ENCODE assay signal across 8 mouse cellular contexts in the genomic region with DNA sequence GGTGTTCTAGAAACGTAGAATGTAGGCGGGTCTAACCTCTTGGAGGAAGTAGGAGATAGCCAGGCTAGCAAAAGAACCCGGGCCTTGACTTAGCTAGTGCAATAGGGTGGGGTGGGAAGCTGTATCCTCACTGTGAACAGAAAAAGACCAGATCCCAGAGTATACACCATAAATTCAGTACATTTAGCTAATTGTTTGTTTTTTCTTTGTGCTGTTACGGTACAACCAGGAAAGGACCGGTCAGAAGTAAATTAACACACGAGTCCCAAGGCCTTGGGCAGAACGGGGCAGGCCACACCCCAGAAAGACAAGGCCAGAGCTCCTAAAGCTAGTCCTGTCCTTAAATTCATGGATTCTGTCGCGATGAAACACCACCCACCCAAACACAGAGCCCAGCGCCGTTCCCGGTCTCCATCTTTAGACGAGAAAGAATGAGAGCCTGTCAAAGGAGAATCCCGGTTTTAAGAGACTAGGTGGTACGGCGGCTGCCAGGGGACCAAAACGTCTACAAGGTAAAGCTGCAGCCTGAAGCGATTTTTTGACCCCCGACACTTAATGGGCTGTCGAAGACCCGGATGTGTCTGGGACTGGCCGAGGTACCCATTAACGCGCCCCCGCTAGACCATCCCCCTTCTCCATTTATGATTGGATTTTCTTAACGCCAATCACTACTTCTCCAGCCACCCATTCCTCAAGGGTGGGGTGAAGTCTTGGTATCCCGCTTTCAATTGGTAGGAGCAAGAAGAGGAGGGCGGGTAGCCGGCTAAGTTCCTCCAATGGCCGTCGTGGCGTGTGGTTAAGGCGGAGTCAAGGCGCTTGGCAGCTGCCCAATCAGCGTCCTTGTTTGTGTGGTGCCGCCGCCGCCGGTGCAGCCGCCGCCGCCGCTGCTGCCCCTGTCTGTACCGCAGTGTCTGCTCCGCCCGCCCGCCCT. TPM values are rescaled to one million over a fixed set of nuclear protein-coding genes. Genes with fewer than 3 reads are reported as not detected.
A peak's percentile ranks its signal among the peaks of the same experiment; 100 is the strongest.
DNase-seq lines count a peak whose midpoint lies in the region; ATAC-seq and TF ChIP-seq lines count a peak whose summit lies in the region.

Gene Gatad2b, plus strand, starts transcription at position 834 of the 931 bp plus-strand sequence.

- H3K4me3 ChIP-seq in ES-E14 (ENCODE audit: insufficient read depth in 1 of 2, low read depth in 1 of 2, low read length in 2 of 2, poor library complexity in 1 of 2, severe bottlenecking in 1 of 2), result peak within 1 kb of the TSS; percentile 99
- peak within 1 kb of the TSS; percentile 84 for H3K4me3 ChIP-seq in forebrain, embryonic 15.5 days
- H3K4me3 ChIP-seq in lung, adult 2 months (replicated peaks; ENCODE audit: extremely low read depth, low read depth, low read length), result peak within 1 kb of the TSS; percentile 98

- peak within 1 kb of the TSS; percentile 71 for H3K4me2 ChIP-seq in forebrain, embryonic 15.5 days (replicated peaks)

- in situ Hi-C loops in ES-E14 (cut with MboI; ENCODE audit: low sequenced_read_pairs in 2 of 2, unreplicated experiment in 2 of 2), result no loop called here

- no peaks in the 10 kb centered on the region for H3K27me3 ChIP-seq in forebrain, embryonic 15.5 days

- H3K36me3 ChIP-seq in ES-E14 (ENCODE audit: control insufficient read depth, insufficient read depth, low read length, poor library complexity, severe bottlenecking), result no peaks in the 10 kb centered on the region
- no peaks in the 10 kb centered on the region for H3K36me3 ChIP-seq in forebrain, embryonic 15.5 days

- H3K9ac ChIP-seq in ES-E14 (ENCODE audit: insufficient read depth, low read depth, low read length, poor library complexity, severe bottlenecking), result peak within 1 kb of the TSS; percentile 100
- H3K9ac ChIP-seq in forebrain, embryonic 15.5 days (replicated peaks), result peak within 1 kb of the TSS; percentile 89

- peak; percentile 67; the same call in 1 of the 2 replicates for TF ChIP-seq POLR2A in lung, adult 2 months (IDR thresholded peaks at IDR 0.05; ENCODE audit: borderline replicate concordance, extremely low read depth, low read depth, low read length)

- peak; percentile 99 for DNase-seq in ES-E14 (ENCODE audit: low read depth, low spot score)
- DNase-seq in cerebellum, adult 11-12 months, result peak; percentile 100
- DNase-seq in heart, postnatal 25 days (ENCODE audit: low spot score), result peak; percentile 97
- DNase-seq in layer of hippocampus, adult 18-20 months (ENCODE audit: low spot score in 2 of 2), result peak; percentile 99 to 100
- DNase-seq in lung, adult 2 months, result peak; percentile 96
- DNase-seq in thymus, adult 18-20 months, result peak; percentile 98 to 99

- H3K9me3 ChIP-seq in ES-E14 (ENCODE audit: control insufficient read depth, insufficient read depth, low read depth, low read length), result no peaks in the 10 kb centered on the region
- H3K9me3 ChIP-seq in forebrain, embryonic 15.5 days, result no peaks in the 10 kb centered on the region

- no peaks in the 10 kb centered on the region; a peak in 1 of 4 replicates for H3K4me1 ChIP-seq in ES-E14 (ENCODE audit: control insufficient read depth in 2 of 2, insufficient read depth in 2 of 2, low read length in 2 of 2, poor library complexity in 1 of 2)
- H3K4me1 ChIP-seq in forebrain, embryonic 15.5 days, result peaks cover 37% of the 10 kb centered on the region
- H3K4me1 ChIP-seq in lung, adult 2 months (ENCODE audit: control insufficient read depth, insufficient read depth, low read length), result peaks cover 19% of the 10 kb centered on the region

- intact Hi-C loops in heart, postnatal 25 days (cut with DNase I), result loop anchor here (2.0 kb wide), 1 partner anchor 26 kb away; no protein-coding TSS in a partner anchor

- H3K27ac ChIP-seq in ES-E14 (ENCODE audit: insufficient read depth, low read depth, low read length, poor library complexity, severe bottlenecking), result peak within 1 kb of the TSS; percentile 100
- H3K27ac ChIP-seq in forebrain, embryonic 15.5 days (replicated peaks), result peak within 1 kb of the TSS; percentile 97

- ATAC-seq in forebrain, embryonic 15.5 days (replicated peaks), result peak; percentile 99
- ATAC-seq in neutrophil, adult 5-6 weeks (ENCODE audit: extremely low read depth, insufficient number of reproducible peaks, low FRiP score, poor library complexity, severe bottlenecking), result peak; percentile 99

- no peak for TF ChIP-seq CTCF in lung, adult 2 months (IDR thresholded peaks at IDR 0.05; ENCODE audit: insufficient read depth, low read length)

- WGBS in forebrain, embryonic 15.5 days, result under 1% methylated on average over 46 of the region's 47 CpGs
- under 1% methylated on average over 47 of the region's 47 CpGs for WGBS in lung, adult 2 months

TF ChIP-seq in ES-E14, 5 proteins besides CTCF, POLR2A, EP300 and RAD21:
- TF ChIP-seq CHD2 (IDR thresholded peaks at IDR 0.05; ENCODE audit: low read depth, low read length) (peak; percentile 92), HCFC1 (IDR thresholded peaks at IDR 0.05; ENCODE audit: borderline replicate concordance, insufficient read depth, low read length) (peak; percentile 62; the same call in 1 of the 2 replicates), ZC3H11A (IDR thresholded peaks at IDR 0.05; ENCODE audit: borderline replicate concordance, low read depth, low read length) (no peak), ZNF384 (IDR thresholded peaks at IDR 0.05; ENCODE audit: low read depth, low read length) (no peak), MAFK (IDR thresholded peaks at IDR 0.05; ENCODE audit: insufficient read depth, low read depth, low read length) (no peak)

RNA-seq across cellular contexts. Expression of gene Gatad2b, which starts in this region (rescaled TPM):
- total RNA-seq in ES-E14 (2012; rRNA removed), result 17.9 and 20.9 TPM in 2 replicates
- 15.2 TPM in 2 replicates for polyA plus RNA-seq in forebrain, embryonic 15.5 days (2015; fragmentation: Nextera tagmentation; extraction: Ambion mirVana)
- 10 to 100 TPM; 42.8 to 43.6 TPM for total RNA-seq in heart, postnatal 25 days (2021)
- total RNA-seq in layer of hippocampus, adult 18-20 months (2021), result 100 to 1,000 TPM; 104 to 106 TPM
- 21.5 and 26.0 TPM in 2 replicates for polyA plus RNA-seq in lung, adult 2 months (2012; rRNA removed)
- total RNA-seq in neutrophil, adult 5-6 weeks (2017), result 56.0 and 64.1 TPM in 2 replicates

Comparison
In these comparisons a context has a peak if more than half of its experiments do, and no peak if none do; other contexts are left out.
1. Peak in every context shown above with its lines: DNase-seq, ATAC-seq, H3K4me3 ChIP-seq and H3K27ac ChIP-seq.